Mouse (Mus musculus) heart, embryonic 13.5 days (tissue): Measurements from ENCODE around the gene Sdc4. TPM values are rescaled to one million over a fixed set of nuclear protein-coding genes. Genes with fewer than 3 reads are reported as not detected.

Experiments used
- ATAC-seq: fragments of 200-750 bp; cut with Nextera tagmentation; 2 replicates; pipeline ENCODE4 v1.8.0; 2017; ENCODE audit warnings: moderate TSS enrichment; ENCODE audit not compliant: insufficient number of reproducible peaks, low FRiP score, low TSS enrichment; ENCODE audit errors: extremely low read depth
- H3K27ac ChIP-seq: fragments of 300-500 bp; sonication (generic); replicated peaks from 2 replicates; pipeline ENCODE4 v1.5.1; 2015; ENCODE audit warnings: moderate library complexity, mild to moderate bottlenecking, inconsistent platforms
- H3K27me3 ChIP-seq: fragments of 300-500 bp; sonication (generic); replicated peaks from 2 replicates; pipeline ENCODE4 v1.6.1; 2015; ENCODE audit warnings: mild to moderate bottlenecking, inconsistent platforms
- H3K36me3 ChIP-seq: fragments of 300-500 bp; sonication (generic); 2 replicates; pipeline ENCODE4 v1.6.1; 2015; ENCODE audit warnings: mild to moderate bottlenecking, inconsistent platforms
- H3K4me1 ChIP-seq: fragments of 300-500 bp; sonication (generic); 2 replicates; pipeline ENCODE4 v1.6.1; 2015; ENCODE audit warnings: inconsistent platforms
- H3K4me2 ChIP-seq: fragments of 300-500 bp; sonication (generic); 2 replicates; pipeline ENCODE4 v1.6.1; 2015; ENCODE audit warnings: inconsistent platforms, mild to moderate bottlenecking, moderate library complexity
- H3K4me3 ChIP-seq: fragments of 300-500 bp; sonication (generic); 2 replicates; pipeline ENCODE4 v1.5.1; 2015; ENCODE audit warnings: moderate library complexity, mild to moderate bottlenecking, inconsistent platforms
- H3K9ac ChIP-seq: fragments of 300-500 bp; sonication (generic); 2 replicates; pipeline ENCODE4 v1.6.1; 2015; ENCODE audit warnings: inconsistent platforms, mild to moderate bottlenecking, moderate library complexity
- H3K9me3 ChIP-seq: fragments of 300-500 bp; sonication (generic); 2 replicates; pipeline ENCODE4 v1.6.1; 2016; ENCODE audit warnings: inconsistent platforms
- WGBS: fragments of 180-500 bp; shearing (Covaris S2); methylation state at CpG from one replicate; pipeline ENCODE4 v1.1.7; 2015; ENCODE audit warnings: mixed read lengths; 5-methylcytosine and 5-hydroxymethylcytosine counted together
- polyA plus RNA-seq: library from polyadenylated mRNA; unstranded; fragments of >200 nt; fragmentation: Nextera tagmentation; extraction: Ambion mirVana; gene quantifications from 2 replicates; pipeline ENCODE4 v1.2.1, GENCODE M21; 2015

Gene Sdc4
- polyA plus RNA-seq, 1 experiment from 2014 or later = 36.6 TPM

DNA sequence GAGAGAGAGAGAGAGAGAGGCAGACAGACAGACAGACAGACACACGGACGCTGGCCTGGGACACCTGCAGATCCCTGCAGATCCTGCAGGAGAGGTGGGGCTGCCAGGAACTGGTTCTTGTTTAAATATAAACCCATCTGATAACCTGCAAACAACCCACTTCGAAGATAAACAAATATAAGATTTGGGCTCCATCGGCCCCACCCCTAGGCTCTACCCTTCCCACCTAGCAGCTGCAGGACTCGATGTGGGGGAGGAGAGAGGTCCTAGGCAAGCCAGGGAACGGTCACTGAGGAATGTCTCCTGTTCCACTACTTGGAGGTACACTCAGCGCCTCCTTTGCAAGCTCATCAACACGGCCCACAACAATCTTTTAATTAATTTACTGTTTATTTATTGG lies 5.4 kb downstream of the Sdc4 start:
- Histone ChIP-seq H3K9ac (0 out of 2 replicates have a peak overlapping the region, but pooled peaks have one; percentile 19), H3K4me1 (peaks cover 89% of the 10 kb centered on the region), H3K4me3 (no peak overlapping the region), H3K27ac (no peak overlapping the region), H3K27me3 (peaks cover 7% of the 10 kb centered on the region; the same call in 1 of the 2 replicates), H3K4me2 (no peak overlapping the region), H3K9me3 (no peaks in the 10 kb centered on the region), H3K36me3 (no peaks in the 10 kb centered on the region)
- WGBS = 52% methylated on average over 7 of the region's 8 CpGs
- ATAC-seq = no peak

- Histone ChIP-seq H3K9ac (no peak overlapping the region), H3K4me3 (no peak overlapping the region), H3K4me1 (peaks cover 93% of the 10 kb centered on the region), H3K9me3 (no peaks in the 10 kb centered on the region), H3K4me2 (no peak overlapping the region), H3K27ac (no peak overlapping the region), H3K27me3 (peaks cover 7% of the 10 kb centered on the region; the same call in 1 of the 2 replicates), H3K36me3 (no peaks in the 10 kb centered on the region)
- 74% methylated on average over 6 of the region's 6 CpGs for WGBS
- no peak for ATAC-seq
These were observed 6.0 kb downstream of the Sdc4 start for GRCm38 (mm10) chr2:164437710-164438109.

DNA sequence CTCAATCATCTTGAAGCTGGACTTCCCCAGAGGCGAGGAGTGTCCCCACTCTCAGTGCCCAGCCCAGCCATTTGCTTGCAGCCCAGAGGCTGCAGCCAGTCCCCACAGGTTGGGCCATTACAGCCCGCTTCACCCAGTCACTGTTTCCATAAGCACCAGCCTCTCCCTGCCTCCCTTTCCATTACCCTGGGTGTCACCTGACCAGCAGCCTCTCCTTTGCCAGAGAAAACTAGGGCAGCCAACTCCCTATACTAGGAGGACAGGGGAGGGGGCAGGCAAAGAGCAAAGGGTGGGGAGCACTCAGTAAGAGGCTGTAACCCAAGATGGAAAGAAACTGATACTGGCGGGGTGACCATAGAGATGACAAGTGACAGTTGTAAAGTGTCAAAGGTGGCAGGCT lies 6.7 kb downstream of the Sdc4 start:
- Histone ChIP-seq H3K9me3 (no peaks in the 10 kb centered on the region), H3K27ac (peak overlapping the region; percentile 63), H3K9ac (peak overlapping the region; percentile 63; the same call in 1 of the 2 replicates), H3K36me3 (no peaks in the 10 kb centered on the region), H3K4me3 (no peak overlapping the region), H3K27me3 (peaks cover 7% of the 10 kb centered on the region; the same call in 1 of the 2 replicates), H3K4me2 (0 out of 2 replicates have a peak overlapping the region, but pooled peaks have one; percentile 3), H3K4me1 (peaks cover 95% of the 10 kb centered on the region)
- 47% methylated on average over 3 of the region's 3 CpGs for WGBS
- no peak for ATAC-seq

DNA sequence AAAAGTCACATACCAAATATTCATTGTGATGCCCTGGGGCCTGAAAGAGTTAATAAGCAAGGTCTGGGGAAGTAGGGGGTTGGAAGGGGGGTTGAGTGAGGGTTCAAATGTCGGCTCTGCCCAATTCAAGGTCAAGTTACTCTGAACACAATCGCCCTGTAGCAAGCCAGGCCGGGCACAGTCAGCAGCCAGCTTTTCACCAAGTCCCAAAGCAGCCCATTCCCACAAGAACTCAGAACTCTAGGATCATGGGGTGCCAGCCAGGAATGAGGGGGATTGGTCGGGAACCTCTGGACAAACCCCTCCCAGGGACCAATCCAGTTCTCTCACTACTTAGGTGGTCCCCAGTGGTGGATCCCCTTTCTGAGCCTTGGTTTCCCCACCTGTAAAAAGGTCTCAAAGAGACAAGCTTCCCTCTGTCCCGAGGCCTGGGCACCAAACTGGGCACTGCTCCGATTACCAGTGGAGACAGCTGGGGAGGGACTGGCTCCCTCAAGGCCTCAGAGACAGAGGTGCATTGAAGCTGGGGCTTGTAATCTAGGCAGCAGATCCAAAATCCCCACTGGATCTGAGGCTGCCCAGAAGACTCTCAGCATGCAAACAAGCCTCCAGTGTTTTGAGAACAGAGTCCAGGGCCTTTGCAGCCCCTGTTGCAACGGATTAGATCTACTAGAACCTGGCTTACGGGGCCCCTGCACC lies 7.3 kb downstream of the Sdc4 start:
- Histone ChIP-seq H3K4me3 (no peak overlapping the region), H3K4me2 (0 out of 2 replicates have a peak overlapping the region, but pooled peaks have one; percentile 3), H3K4me1 (peaks cover 95% of the 10 kb centered on the region), H3K36me3 (no peaks in the 10 kb centered on the region), H3K27me3 (peaks cover 5% of the 10 kb centered on the region; the same call in 1 of the 2 replicates), H3K9me3 (no peaks in the 10 kb centered on the region), H3K27ac (peak overlapping the region; percentile 63), H3K9ac (peak overlapping the region; percentile 63)
- ATAC-seq = no peak
- WGBS = 27% methylated on average over 8 of the region's 8 CpGs

- Histone ChIP-seq H3K27ac (no peak overlapping the region), H3K4me1 (peaks cover 96% of the 10 kb centered on the region), H3K9me3 (no peaks in the 10 kb centered on the region), H3K4me3 (no peak overlapping the region), H3K4me2 (no peak overlapping the region), H3K36me3 (no peaks in the 10 kb centered on the region), H3K9ac (peak overlapping the region; percentile 63), H3K27me3 (no peaks in the 10 kb centered on the region)
- ATAC-seq = no peak
- WGBS = 26% methylated on average over 5 of the region's 5 CpGs
These were observed 8.2 kb downstream of the Sdc4 start for GRCm38 (mm10) chr2:164435216-164436090.

DNA sequence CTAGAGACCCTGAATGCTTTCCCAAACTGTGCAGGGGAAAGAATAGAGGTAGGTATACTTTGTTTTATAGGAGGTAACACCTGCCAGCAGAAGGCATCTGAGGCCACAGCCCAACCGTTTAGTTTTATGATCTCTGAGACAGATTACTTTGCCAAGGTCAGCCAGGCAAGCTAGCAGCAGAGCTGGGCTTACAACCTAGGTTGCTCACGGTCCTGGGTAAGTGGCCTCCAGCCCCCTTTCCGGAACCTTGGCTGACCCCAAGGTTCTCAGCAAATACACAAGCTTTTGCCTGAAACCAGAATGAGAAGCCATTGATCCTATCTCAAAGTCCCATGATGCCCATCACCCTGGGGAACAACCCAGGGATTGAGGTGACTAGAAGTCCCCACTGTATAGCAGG lies 9.0 kb downstream of the Sdc4 start:
- Histone ChIP-seq H3K36me3 (peaks cover 3% of the 10 kb centered on the region), H3K4me1 (peaks cover 92% of the 10 kb centered on the region), H3K27ac (no peak overlapping the region), H3K9ac (no peak overlapping the region), H3K4me2 (no peak overlapping the region), H3K9me3 (no peaks in the 10 kb centered on the region), H3K4me3 (no peak overlapping the region), H3K27me3 (no peaks in the 10 kb centered on the region)
- WGBS = 68% methylated on average over 3 of the region's 3 CpGs
- ATAC-seq = no peak

- Histone ChIP-seq H3K36me3 (peaks cover 16% of the 10 kb centered on the region), H3K9me3 (no peaks in the 10 kb centered on the region), H3K4me1 (peaks cover 86% of the 10 kb centered on the region), H3K4me2 (peak overlapping the region; percentile 53), H3K9ac (peak overlapping the region; percentile 72), H3K27ac (peak overlapping the region; percentile 76), H3K4me3 (no peak overlapping the region), H3K27me3 (0 out of 2 replicates have a peak, but pooled peaks cover 5% of the 10 kb centered on the region)
- ATAC-seq = no peak
- 66% methylated on average over 9 of the region's 9 CpGs for WGBS
These were observed 10.3 kb downstream of the Sdc4 start for GRCm38 (mm10) chr2:164433278-164433895.

DNA sequence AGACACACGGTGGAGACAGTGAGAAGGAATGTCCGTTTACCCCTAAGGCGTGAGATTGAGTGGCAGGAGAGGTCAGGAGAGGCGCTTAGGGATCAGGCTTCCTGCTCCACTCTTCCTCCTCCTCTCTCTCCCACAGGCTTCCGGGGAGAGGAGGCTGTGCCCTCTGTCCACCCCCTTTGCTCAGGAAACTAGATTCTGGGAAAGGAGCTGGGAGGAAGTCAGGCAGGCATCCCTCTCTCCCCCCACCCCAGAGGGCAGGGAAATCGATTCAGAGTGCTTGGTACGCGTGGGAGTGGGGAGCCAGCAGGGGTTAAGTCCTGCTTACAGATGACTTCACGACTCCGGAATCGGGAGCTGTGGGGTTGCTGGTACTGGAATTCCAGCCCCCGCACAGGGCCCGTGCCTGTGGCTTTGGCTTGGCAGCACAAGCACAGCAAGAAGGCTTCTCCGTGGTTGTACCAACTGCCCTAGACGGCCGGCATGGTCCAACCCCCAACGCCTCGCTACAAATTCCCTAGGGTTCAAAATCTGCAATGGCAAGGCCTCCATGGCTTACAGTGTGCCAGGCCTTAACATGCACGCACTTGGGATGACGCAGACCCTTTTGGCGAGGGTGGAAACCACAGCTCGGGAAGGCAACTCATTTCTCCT lies 11.0 kb downstream of the Sdc4 start:
- Histone ChIP-seq H3K4me2 (peak overlapping the region; percentile 53), H3K4me3 (peak overlapping the region; percentile 24), H3K27ac (peak overlapping the region; percentile 76), H3K36me3 (peaks cover 23% of the 10 kb centered on the region), H3K4me1 (peaks cover 82% of the 10 kb centered on the region), H3K9me3 (no peaks in the 10 kb centered on the region), H3K9ac (peak overlapping the region; percentile 72), H3K27me3 (0 out of 2 replicates have a peak, but pooled peaks cover 5% of the 10 kb centered on the region)
- no peak for ATAC-seq
- 17% methylated on average over 22 of the region's 22 CpGs for WGBS

GRCm38 (mm10) chr2:164431676-164432465 lies 11.8 kb downstream of the Sdc4 start:
- Histone ChIP-seq H3K27me3 (0 out of 2 replicates have a peak, but pooled peaks cover 5% of the 10 kb centered on the region), H3K4me3 (no peak overlapping the region), H3K9me3 (no peaks in the 10 kb centered on the region), H3K4me1 (peaks cover 74% of the 10 kb centered on the region), H3K9ac (peak overlapping the region; percentile 72), H3K36me3 (peaks cover 31% of the 10 kb centered on the region), H3K4me2 (peak overlapping the region; percentile 53), H3K27ac (peak overlapping the region; percentile 76)
- no peak for ATAC-seq
- 63% methylated on average over 9 of the region's 9 CpGs for WGBS

DNA sequence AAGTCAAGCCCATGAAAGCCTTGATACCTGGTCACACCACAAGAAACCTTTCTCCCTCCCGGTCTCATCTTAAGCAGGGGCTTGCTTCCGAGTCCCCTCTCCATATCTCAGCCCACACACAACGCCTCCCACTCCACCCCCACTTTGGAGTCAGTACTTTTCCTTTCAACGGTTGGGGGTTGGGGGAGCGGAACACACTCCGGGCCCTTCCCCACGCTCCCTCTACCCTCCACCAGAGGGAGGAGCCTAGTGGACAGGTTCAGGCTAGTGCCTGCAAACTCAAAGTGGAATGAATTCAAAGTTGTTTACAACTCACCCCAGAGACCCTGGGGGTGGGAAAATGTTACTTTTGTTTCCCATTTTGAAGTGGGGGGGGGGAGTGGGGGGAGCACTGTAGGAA lies 13.0 kb downstream of the Sdc4 start:
- Histone ChIP-seq H3K4me3 (no peak overlapping the region), H3K4me2 (peak overlapping the region; percentile 33), H3K9ac (peak overlapping the region; percentile 54), H3K36me3 (peaks cover 42% of the 10 kb centered on the region), H3K9me3 (no peaks in the 10 kb centered on the region), H3K27me3 (0 out of 2 replicates have a peak, but pooled peaks cover 5% of the 10 kb centered on the region), H3K27ac (0 out of 2 replicates have a peak overlapping the region, but pooled peaks have one; percentile 12), H3K4me1 (peaks cover 62% of the 10 kb centered on the region)
- WGBS = 12% methylated on average over 7 of the region's 7 CpGs
- ATAC-seq = no peak
